Mouse (Mus musculus): ENCODE results near the gene Hlf.

Hlf gene

DNA sequence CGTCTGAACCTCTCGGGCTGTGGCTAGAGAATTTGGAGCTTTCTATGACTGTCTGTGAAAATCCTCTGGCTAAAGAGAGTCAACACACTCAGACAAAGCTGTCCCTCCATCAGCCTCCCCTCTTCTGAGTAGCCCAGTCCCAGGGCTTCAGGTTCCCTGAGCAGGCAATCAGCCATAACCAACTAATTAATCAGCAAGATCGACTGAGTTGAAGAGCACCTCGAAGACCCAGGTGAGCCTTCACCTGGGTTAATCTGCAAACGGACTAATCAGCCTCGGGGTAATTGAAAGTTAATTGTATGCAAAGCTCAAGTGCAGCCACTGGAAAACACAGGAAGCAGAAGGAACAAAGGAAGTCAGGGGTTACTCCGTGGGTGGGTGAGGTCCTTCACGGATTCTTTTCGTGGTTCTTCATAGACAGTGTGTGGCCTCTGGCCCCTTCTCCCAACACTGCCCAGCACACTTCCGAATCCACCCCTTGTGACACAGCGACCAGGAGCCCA is 19.9 kb downstream of the Hlf start:
- no peak for DNase-seq (ENCODE audit: low spot score in 2 of 2)

DNA sequence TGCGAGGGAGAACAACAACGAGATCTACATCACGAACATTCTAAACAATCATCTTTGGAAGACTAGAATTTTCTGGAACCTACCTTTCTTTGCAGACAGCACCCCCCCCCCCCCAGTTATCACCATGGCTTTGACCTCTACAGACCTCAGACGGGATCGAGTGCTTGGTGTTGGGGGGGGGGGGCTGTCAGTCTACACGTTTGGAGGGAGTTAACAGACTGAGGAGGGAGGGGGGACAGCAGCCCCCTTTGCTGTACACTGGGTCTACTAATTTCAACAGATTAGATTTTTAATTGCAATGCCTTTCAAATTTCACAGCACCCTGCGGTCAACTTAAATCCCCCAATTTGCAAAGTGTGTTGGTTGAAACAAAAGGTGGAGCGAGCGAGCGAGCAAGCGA is 20.3 kb downstream of the Hlf start:
- DNase-seq (ENCODE audit: low spot score in 2 of 2), result no peak

DNA sequence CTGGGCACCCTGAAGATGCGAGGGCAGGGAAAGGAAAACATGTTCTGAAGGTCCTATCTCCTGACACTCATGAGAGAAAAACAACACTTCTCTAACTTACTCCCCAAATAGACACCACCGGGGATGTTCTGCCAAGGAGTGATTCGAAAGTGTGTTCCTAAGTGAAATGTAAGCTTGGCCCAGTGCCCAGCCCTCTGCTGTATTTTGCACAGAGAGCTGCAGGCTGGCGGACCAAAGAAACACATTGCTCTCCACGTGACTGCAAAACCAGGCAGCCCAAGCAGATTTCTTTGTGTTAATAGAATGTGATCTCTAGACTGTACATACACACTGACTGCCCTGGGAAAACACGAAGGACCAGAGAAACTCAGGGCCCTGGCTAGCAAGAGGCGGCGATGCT is 21.1 kb downstream of the Hlf start:
- DNase-seq (ENCODE audit: low spot score in 2 of 2), result no peak

DNA sequence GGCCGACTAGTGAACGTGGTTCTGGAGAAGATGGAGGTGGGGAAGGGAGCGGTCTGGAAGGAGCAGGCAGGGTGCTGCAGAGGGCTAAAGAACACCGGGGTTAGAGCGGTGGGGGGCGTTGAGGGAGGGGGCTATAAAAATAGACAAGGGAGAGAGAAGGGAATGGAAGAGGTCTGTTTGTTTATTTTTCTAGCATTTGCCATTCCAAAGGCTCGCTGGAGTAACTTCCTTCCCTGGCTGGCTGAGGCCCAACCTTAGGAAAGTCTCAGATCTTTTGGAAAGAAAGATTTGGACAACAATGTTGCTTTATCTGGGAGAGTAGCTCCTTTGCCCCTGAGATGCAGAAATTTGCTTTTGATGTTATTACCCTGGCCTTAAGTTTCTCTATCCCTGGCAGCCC is 21.6 kb downstream of the Hlf start:
- no peak for DNase-seq (ENCODE audit: low spot score in 2 of 2)

DNA sequence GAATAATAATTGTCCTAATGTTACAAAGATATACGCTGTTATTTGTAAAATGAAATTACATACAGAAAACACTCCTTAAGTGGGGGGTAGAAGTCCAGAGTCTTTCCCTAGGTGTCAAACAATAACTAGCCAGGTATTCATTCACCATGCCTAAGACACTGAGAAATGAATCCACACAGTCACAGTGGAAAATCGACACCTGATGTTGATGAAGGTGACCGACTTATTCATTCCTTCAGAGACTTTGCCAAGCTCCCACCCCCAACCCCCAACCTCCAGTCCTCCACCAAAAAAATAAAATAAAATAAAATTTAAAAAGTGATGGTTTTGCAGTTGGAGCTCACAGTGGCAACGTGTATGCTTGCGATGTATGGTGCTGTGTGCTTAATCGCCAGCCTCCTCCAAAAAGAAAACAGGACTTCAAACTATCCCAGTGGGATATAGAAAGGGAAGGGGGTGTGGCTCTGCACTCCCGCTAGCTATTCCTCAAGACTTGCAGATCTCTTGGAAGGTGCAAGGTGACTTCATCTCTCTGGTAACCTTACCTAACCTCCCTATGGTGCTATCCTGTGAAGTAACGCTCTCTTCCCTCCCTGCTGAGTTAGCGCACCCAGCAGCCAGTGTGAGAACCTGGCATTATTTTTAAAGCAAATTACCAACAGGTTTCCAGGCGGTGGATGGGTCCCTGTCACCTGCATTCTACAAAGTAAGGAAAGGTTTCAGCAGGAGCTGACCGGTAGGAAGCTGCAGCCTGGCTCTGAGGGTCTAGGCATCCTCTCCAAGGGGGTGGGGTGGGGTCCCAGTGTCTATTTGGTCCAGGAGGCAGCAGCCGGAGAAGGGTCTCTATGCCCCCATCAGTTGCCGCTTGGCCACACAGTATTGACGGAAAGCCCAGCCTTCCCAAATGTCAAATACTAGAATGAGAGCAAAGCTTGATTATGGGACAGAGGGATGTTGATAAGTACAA is 22.5 kb downstream of the Hlf start:
- DNase-seq (ENCODE audit: low spot score in 2 of 2), result no peak

DNA sequence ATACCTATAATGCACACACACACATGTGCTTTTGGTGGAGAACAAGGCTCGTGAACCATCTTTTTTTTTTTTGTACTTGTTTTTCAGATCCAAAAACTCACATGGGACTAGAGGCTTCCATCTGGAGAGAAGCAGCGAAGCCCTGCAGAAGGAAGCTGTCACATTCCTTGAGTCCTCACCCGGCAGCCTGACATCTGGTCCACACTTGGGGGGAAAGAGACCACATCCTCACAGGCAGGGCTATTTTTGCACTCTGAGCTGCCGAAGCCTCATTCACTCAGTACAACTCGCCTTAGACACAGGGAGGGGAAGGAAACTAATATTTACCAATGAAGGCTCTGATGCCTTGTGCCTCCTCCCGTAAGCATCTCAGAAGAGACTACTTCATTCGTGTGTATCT is 25.8 kb downstream of the Hlf start:
- DNase-seq (ENCODE audit: low spot score in 2 of 2), result no peak

DNA sequence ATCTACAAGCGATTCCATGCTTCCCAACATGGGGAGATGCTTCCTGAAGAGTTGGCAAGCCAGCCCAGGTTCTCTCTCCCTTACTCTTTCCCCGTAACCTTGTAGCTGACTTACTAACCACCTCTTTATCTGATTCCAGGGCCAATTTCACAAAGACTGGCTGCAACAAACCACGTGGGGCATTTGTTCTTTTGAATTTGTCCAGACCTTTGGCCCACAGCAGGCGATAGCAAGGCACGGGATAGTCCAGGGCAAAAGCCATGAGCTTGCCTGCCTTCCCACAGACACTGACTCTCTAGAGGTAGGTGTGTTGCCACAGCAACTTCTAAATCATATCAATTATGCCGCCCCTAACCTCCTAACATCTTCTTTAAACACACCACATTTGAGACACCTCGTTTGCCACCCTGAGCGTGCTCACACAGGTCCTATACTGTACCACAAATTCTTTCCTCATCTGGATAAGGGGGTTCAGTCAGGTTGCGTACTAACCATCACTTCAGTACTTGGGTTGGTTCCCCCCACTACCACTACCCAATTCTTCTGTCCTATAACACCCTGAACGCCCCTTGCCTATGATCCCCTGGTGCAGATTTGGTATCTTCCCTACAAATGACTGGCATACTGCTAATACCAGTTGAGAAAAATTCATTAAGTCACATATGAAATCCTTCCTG is 26.7 kb downstream of the Hlf start:
- DNase-seq (ENCODE audit: low spot score in 2 of 2), result no peak

DNA sequence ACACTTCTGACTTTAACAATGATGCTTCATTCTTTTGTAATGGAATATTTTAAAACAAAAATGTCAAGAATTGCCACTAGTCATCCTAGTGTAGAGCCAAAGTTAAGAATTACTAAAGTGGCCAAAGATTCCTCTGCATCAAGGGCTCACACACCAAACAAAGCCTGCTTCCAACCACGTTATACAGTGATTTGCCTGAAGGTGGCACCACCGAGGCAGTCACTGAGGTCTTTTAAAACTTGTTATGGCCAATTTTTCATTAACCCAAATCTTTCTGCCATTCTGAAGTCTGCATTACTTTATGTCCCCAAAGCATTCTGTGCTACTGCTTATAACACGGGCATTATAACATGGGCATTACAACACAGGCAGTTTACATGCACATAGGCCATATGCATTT is 27.3 kb downstream of the Hlf start:
- DNase-seq (ENCODE audit: low spot score in 2 of 2), result no peak

DNA sequence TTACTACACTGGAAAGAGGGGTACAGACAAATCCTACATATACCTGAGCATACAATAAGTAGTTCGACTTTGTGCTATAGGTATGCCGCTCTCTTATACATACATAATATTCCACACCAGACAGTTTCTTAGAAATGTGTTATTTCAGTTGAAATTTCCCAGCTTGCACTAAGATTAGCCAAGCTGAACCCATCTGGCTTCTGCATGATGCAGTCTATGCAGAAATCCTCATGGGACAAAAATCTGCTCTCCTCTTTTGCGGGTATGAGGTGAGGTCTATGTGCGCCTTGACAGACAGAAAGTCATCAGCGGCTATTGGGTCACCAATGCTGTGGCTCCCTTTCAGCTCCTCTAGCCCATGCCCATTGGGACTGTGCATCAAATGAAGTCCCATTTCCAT is 30.2 kb downstream of the Hlf start:
- no peak for DNase-seq (ENCODE audit: low spot score in 2 of 2)

DNA sequence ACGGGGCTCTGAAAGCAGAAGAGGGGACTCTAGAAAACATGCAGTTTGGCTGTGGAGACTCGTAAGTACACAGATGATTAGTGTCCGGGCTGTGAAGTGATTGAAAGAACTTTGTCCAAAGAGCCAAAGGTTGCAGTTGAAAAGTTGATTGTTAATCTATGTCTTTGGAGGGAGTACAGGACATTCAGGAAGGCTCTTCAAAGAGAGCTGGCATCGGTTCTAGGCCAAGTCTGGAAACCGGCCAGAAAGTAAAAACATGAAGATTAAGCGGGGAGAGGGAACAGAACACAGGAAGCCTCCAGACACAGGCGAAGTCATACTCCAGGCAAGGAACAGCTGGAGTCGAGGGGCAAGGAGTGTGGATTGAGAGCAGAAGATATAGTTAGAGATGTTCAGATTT is 32.6 kb downstream of the Hlf start:
- DNase-seq (ENCODE audit: low spot score in 2 of 2), result no peak

DNA sequence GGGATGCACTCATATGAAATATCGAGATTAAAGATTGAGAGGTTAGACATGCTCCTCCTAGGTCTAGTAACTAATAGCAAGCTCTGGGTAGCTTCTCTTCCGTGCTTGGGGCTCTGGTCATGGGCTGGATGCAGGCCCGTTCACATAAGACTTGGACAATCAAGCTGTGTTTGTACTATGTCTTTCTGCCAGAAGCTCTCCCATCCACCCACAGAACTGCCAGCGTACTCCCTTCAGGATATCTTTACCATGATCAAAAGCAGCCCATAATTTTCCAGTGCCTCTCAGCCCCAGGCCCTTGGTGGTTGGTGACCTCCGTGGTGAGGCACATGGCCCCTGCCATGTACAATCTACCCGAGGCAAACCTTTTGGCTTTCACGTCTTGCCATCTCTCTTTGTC is 33.3 kb downstream of the Hlf start:
- no peak for DNase-seq (ENCODE audit: low spot score in 2 of 2)

DNA sequence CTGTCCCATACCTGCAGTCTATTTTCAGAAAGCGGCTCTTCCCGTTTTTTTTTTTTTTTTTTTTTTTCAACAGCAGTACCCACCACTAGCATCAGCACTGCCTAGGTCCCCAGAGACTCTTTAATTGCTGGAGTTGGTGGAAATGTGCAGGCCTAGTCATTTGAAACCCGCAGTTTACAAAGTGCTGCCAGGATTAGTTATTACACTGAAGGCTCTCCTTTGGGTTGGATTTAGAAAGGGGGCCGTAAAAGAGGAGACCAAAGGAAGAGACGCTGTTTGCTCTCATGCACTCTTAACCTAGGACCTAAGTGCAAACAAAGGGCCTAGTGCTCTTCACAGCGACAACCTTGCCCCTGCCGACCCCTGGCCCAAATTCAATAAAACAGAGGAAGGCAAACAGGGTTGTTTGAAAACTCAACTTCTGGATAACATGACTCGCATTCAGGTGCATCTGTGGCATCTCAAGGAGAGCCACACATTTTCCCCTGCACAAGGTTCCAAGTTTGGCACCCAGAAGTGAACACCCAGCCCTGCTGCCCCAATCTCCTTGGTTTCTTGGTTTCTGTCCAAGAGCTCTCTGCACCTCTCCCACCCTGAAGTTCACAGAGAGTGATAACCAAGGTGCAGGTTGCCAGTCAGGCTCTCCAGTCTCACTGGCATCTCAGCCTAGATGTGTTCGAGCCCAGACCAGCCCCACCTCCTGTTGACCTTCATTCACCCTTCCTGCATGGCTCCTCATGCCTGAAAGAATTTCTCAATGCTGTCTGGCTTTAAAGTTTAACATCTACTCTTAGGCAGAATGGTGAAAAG is 34.0 kb downstream of the Hlf start:
- DNase-seq (ENCODE audit: low spot score in 2 of 2), result no peak

DNA sequence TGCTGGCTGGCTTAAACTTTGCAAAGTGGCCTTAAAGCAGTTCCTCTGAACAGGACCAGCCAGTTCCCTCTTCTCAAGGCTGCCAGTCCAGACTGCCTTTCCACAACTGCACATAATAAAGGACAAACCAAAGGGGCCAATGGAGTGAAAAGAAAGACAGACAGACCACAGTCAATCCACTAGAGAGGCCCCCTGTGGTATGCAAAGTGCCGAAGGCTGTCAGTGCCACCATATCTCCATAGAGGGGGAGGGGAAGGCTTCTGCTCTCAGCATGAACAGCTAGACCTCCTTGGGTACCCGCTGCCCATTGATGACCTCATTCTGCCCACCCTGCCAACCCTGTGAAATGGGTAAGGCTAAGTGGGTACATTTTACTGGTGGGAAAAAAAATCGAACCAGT is 34.7 kb downstream of the Hlf start:
- DNase-seq (ENCODE audit: low spot score in 2 of 2), result no peak

DNA sequence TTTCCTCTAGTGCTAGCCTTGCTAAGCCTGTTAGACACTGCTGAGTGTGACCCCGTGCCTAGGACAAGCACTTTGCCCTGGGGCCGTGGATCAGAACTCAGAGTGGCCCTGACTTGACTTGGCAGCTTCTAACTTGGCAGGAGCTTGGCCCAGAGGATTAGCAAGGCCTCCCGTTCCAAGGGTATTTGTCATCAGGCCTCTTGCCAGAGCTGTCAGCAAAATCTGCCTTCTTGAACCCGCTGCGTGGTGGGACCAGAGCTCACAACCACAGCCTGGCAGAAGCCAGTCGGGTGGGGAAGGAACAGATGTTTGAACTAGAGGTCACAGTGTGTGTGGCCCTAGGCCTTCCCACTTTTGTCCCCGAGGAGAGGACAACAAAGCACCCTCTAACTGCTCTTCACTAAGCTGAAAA is 35.4 kb downstream of the Hlf start:
- DNase-seq (ENCODE audit: low spot score in 2 of 2), result no peak

DNA sequence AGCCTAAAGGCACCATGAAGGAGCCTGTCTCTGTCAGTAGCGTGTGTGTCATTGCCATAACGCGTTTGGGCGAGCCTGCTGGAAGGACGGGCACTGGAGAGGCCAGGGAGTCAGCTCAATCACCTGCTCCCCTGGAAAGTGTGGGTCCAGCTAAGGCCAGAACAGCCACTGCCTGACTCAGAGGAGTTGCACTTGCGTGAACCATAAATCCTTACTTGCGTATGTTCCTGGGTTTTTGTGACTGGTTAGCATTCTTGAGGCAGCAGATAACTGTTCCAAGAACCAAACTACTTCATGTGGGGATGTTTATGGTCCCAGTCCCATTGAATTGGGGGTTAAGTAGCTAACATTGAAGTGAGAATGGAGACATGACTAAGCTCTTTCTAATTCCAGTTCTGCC is 38.0 kb downstream of the Hlf start:
- no peak for DNase-seq (ENCODE audit: low spot score in 2 of 2)

DNA sequence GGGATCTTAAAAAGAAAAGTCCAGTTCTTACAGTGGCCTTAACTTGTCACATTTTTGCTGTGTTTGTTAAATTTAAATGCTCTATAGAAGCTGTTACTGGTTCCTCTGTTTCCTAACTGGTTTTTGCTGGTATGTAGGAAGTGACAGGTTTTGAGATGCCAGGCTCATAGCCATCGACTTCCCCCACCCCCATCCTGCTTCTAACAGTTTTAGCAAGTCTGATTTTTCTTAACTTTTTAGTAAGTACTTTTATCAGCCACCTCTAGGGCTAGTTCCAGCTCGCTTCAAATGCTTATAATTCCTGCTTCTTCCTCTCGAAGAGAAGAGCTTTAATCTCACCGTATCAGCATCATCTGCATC is 40.6 kb downstream of the Hlf start:
- DNase-seq (ENCODE audit: low spot score in 2 of 2), result no peak

DNA sequence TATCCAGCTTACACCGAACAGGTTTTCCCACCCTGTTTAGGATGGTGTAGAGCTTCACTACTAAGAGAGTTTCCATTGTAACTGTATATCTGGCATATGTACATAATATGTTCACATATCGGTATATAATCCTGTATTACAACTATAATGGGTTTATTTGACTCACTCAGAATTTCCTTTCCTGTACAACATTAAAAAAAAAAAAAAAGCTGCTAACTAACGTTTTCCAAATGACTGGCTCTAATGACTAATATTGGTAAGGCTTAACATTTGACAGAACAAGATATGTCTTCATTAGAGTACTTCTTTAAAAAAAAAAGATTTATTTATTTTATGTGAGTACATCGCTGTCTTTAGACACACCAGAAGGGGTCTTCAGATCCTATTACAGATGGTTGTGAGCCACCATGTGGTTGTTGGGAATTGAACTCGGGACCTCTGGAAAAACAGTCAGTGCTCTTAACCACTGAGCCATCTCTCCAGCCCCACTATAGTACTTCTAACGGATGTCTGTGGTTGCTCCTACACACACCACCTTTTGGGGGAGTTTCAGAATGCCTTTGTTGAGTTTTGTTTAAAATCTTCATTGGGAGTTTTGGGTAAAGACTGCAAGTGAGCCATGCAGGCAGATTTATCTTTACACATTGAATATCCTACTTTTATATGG is 41.1 kb downstream of the Hlf start:
- DNase-seq (ENCODE audit: low spot score in 2 of 2), result no peak

DNA sequence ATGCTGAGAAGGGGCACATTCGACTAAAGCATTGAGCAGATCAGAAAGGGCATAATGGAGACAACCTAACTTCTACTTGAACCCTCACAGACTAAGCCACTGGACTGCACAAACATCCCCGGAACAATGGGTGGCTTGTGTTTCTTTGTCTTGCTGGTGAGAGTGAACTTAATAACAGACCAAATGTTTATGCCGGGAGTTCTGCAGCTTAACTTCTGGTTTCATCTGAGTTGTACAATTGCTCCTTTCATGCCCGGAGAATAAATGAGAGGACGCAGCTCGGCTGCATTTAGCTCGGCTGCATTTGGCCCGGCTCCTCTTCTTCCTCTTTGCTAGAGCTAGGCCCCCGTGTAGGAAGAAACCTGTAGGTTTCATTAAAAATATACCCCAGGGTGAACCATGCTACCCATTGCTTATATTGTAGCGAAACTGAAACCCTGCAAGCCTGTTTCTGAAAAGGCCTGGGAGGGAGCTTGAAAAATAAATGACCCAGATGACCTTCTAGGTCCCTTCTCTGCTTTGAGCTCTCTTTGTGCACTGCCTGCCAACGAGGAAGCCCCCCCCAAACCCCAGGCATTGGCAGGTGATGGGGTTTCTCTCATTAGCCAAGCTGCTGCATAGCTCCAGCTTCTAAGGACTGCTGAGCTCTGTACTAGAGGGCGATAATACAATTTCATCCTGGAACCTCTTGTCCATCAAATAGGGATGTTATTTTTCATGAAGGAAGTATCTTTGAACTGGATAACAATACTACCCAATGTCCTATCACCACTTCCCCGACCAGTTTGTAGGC is 42.8 kb downstream of the Hlf start:
- DNase-seq (ENCODE audit: low spot score in 2 of 2), result no peak

DNA sequence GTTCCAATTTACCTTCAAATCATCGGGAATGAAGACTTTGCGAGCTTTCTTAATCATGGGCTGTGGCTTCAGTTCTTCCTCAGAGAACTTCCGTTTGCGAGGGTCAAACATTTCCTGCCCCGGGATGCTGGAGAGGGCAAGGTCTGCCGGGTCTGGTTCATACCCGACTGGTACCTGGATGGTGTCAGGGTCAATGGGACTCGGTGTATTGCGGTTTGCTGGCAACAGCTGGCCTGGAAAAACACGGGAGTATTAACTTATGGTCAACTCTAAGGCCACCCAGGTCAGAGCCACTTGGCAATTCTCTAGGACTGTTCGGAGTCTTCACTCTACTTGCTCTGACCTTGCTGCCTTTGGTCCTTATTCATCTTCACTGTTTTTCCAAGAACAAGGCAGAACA is 44.9 kb downstream of the Hlf start:
- DNase-seq (ENCODE audit: low spot score in 2 of 2), result no peak

DNA sequence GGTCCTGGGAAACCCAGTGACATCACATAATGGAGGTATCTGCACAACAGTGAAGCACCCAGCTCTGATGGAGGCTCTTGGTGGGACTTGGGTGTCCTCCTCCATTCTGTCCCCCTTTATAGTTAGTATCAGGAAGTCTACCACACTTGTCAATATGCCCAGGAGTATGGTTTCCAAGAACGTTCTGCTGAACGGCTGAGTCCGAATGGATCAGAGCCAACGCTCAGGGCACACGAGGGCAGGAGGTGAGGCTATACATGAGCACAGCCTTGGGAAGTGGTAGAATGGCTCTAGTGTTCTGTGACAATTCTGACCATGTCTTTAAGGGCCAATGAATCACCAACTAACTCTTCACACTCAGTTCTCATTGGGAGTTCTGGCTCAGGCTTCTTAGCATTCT is 47.8 kb downstream of the Hlf start:
- DNase-seq (ENCODE audit: low spot score in 2 of 2), result no peak

DNA sequence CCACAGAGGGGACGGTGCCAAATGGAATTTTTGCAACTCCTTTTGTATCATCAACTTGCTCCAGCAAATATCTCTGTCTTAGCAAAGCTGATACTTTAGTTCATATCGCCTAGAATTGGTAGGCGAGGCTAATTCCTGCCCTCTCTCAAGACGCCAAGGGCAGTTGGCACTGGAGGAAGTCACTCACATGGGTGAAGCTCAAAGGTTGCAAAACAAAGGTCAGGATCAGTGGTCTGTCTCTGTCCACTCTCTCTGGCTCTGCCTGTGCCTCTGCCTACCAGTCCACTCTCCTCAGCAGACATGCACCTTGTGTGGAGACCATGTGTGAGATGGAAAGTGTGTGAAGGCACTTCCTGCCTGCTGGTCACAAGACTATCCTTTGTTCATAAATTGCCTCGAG is 48.4 kb downstream of the Hlf start:
- no peak for DNase-seq (ENCODE audit: low spot score in 2 of 2)

Measured in spleen, postnatal 14 days (tissue).